Mouse (Mus musculus) NIH3T3 (cell line): ENCODE data around the gene Tctn3.
"Not testable (repeated sequence)": the region's sequence is repeated elsewhere in the genome, so short reads cannot be mapped to it uniquely, and the experiment has no call there.

ENCODE experiments used
- DNase-seq: peaks from one replicate; pipeline ENCODE4 v3.0.0-alpha.2; 2012; ENCODE audit warnings: low read depth

Tctn3 gene

DNA sequence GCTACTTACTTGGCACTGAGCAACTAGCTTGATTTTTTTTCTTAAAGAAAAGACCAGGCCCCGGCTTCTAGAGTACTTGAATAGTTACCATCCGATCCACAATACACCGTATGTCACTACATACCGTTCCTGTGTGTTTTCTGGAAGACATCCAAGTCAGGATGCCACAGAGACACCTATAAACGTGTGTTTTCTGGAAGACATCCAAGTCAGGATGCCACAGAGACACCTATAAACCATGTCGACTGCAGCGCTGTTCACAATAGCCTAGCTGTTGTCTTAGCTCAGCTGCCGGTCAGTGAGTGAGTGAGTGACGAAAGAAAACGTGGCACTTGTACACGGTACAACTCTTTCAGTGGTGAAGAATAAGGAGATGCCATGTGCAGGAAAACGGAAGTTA lies 13.9 kb upstream of the Tctn3 start:
- no peak for DNase-seq

DNA sequence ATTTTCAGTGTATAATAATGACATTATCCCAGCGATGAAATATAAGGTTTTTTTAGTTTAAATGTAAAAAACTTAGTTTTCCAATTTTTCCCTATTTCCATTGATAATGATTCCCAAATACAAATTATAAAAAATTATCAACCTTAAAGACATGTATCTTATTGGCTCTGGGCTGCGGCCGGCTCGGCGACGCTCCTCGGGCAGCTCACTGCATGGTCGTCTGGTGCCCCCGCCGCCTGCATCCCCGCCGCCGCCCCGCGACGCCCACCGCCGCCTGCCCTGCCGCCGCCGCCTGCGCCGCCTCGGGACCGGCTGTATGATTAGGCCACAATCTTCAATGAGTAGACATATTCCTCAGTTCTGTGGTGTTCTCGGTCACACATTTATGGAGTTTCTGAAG lies 9.6 kb upstream of the Tctn3 start:
- not testable (repeated sequence) for DNase-seq

DNA sequence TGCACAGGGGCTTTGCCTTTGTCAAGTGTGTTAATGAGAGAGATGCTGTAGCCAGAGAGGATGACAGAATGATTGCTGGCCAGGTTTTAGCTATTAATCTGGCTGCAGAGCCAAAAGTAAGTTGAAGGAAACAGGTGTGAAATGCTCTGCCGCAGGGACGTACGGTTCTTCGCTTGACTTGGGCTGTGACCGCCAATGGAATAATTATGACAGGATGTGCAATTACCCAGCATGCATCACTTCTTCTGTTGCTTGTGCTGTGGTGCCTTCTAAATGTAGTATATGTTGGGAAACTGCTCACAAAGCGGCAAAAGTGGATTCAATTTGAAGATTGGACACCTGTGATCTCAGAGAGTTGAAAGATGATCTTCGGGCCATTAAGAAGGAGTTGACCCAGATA lies 4.0 kb upstream of the Tctn3 start:
- DNase-seq = no peak

DNA sequence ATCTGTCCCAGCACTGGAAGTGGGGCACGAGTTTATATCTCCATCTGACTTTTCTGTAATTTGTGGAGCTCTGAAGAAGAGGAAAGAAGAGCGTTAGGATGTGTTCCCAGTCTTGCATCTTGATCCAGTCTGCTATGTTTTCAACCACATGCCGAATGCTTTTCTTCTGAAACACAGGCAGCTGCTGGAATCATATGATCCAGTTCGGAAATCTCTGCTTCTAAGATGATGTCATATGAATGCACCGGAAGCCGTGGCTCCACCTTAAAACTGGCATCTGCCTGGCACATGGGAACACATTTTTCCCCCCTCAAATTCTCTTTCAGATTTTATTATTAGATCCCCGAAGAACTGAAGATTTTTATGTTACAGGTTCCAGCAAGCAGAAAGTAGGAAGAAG lies 2.8 kb upstream of the Tctn3 start:
- DNase-seq = peak; percentile 60

- no peak for DNase-seq
Measured at GRCm38 (mm10) chr19:40607676-40608075, 4.4 kb downstream of the Tctn3 start.

GRCm38 (mm10) chr19:40605189-40605588 lies 6.8 kb downstream of the Tctn3 start:
- DNase-seq = no peak

GRCm38 (mm10) chr19:40601870-40602269 lies 10.2 kb downstream of the Tctn3 start:
- no peak for DNase-seq

GRCm38 (mm10) chr19:40600846-40601245 lies 11.2 kb downstream of the Tctn3 start:
- DNase-seq = not testable (repeated sequence)

DNA sequence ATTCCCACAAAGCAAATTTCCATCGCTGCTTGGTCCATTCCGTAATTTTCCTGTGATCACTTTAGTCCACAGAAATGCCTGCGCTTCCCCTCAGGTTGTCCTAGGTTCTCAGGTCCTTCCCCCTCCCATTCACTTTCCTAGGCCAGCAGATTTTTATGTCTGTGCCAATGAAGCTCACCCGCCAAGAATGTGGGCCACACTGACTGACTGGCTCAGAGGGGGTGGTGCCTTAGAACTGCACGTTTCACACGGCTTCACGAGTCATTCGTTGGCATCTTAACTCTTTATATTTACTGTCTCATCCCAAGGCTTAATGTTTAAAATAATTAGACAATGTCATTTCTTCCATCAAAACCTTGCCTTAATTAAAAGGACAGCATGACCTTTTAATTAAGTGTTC lies 16.2 kb downstream of the Tctn3 start:
- peak; percentile 73 for DNase-seq

DNA sequence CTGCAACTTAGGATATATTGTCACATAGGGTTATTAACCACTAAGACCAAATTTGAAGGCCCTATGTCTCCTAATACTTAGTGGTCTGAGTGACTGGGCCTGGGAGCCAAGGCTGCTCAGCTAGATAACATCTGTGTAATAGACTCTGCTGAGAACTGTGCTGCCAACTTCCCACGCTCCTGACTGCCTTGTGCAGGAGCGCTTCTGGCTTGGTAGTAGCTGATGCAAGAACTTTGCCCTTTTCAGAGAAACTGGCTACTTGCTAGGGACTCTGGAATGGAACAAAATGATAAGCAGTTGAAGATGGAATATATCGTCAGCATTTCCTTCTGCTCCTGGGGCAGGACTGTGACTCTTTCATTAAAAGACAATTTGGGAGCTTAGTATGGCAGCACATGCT lies 16.8 kb downstream of the Tctn3 start:
- no peak for DNase-seq

DNA sequence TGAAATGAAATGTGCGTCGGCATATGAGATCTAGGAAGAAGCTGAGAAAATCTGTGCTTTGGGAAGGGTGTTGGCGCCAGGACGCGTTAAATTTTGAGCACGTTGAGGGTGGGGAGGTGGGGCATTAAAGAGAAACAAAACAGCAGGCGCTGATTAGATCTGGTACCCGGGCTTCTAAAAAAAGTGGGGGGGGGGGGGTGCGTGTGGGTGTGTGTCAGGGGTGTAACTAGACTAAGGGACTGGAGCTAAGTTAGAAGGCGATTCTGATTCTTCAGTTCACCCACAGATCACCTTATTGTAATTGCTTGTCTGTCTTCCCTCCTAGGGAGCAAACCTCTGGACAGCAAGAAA lies 22.5 kb downstream of the Tctn3 start:
- no peak for DNase-seq

DNA sequence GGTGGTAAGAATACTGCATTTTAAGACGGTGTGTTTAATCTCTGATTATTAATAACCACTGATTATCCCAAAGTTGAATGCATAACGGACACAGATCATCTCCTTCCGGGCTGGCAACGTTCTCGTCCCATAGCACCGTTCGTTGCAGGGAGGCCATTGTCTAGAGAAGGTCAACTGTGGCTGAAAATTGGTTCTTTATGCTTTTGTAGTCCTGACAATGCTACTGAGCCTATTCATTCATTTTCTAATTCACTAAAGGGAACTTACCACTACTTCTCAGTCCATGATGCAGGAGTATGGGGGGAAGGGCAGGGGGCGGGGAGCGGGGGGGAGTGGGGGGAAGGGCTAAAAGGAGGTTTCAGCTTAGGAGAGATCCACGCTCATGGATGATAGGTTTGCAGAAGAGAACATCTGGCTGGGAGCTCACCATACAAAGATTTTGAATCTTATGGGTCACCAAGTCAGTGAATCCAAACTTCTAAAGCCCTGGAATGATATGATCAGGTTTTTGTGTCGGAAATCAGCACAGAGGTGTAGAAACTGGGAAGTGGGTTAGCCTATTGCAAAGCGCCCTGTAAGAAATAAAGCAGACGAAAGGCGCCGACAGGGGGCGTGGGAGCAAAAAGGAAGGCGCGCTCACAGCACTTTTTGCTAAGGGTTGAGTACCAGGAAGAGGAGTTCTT lies 23.0 kb downstream of the Tctn3 start:
- DNase-seq = peak; percentile 98

DNA sequence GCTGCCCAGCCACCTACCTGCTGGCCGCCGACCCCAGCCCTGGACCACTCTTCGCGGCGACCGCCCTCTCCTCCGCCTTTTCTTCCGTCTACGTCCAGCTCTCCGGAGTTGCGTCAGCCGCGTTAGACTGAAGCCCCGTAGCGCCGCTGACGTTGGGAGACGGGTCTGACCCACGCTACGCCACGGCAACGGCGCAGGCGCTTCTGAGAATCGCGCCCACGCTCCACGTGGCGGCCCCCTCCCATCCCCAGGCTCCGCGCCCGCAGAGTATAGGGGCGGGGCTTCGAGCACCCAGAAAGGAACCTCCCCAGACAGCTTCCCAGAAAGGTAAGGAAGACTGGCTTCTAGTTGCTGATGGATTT lies 23.8 kb downstream of the Tctn3 start, which contains the start of gene Aldh18a1:
Gene Aldh18a1, minus strand, starts transcription at position 171 of the 362 bp plus-strand sequence.
- peak; percentile 99 for DNase-seq

DNA sequence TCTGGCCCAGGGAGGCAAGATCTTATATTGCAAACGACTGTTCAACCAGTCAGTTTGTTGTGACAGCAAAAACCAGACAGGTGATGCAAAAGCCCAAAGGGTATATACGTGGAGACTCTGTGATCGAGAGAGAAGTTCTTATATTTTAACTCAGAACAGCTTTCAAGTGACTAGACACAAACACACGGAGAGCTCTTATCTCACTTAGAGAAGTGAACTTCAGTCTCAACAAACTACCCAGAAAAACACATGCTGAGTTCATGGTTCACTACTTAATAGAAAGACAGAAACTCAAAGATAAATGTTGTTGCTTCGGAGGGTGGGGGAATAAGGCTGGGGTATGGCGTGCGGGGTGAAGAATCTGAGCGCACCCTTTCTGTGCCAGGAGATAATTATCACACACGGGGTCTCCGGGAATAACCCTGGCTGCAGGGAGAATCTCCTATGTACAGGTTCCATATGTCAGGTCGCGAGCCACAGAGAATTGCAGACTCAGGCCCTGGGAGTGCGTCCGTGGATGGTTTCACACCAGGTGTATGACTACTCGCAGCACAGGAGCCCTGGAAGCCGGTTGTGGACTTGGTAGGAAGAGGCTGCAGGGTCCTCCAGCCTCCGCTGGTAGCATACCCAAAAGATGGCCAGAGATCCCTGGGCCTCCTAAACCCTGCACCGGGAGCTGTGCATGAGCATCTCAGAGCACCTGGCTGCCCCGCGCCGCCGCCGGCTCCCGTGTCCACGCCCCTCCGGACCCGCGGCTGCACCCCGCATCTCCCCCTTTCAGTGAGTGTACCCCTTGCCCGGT lies 24.3 kb downstream of the Tctn3 start:
- peak; percentile 11 for DNase-seq

DNA sequence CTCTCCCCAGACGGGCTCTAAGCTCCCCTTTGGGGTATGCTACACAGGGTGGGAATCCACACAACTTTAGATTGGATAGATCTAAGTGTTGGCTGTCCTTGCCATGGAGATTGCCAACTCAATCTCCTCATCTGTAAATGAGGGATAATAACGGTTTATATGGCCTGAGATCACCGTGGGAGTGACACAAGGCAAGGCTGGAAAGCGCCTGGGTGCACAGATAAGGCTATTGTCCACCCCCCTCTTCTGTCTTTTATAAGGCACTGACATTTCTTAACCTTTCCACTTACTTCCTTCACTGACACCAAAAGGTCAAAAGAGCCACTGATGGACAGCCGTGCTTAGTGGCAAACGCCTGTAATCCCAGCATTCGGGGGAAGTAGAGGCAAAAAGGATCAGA lies 25.1 kb downstream of the Tctn3 start:
- no peak for DNase-seq

- DNase-seq = no peak
Measured at GRCm38 (mm10) chr19:40581662-40582061, 30.4 kb downstream of the Tctn3 start.

DNA sequence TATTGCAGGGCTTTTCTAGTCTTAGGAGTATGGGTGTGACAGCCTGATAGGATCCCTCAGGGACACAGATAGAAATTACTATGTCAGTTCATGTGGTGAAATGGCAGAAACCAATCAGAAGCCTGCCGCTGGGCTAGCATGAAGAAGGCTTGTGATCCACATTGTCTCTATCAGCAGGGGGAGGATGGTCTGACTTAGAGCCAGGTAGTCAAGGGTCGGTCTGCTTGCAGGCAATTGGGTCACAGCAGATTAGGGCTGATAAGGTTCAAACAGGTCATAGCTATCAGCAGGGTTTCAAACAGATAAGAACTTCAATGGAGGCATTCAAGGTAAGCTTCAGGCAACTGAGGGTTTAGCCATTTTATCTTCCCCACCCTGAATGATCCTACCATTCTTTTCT lies 31.1 kb downstream of the Tctn3 start:
- no peak for DNase-seq

DNA sequence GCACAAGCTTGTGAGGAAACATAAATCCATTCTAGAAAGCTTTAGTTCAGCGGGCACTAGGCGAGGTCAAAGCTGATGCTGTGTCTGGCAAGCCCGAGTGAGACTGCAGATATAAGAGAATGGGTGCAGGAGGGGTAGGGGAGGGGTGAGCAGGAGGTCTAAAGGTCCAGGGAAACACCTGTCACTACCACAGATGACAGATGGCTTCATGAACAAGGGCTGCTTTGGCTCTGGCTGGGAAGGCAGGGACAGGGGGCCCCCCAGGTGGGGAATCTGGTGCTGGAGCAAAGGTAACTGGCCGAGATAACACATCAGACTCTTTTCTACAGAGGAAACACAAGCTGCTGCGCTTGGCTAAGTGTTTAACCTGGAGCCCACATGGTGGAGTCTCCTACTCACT lies 36.6 kb downstream of the Tctn3 start:
- DNase-seq = no peak

DNA sequence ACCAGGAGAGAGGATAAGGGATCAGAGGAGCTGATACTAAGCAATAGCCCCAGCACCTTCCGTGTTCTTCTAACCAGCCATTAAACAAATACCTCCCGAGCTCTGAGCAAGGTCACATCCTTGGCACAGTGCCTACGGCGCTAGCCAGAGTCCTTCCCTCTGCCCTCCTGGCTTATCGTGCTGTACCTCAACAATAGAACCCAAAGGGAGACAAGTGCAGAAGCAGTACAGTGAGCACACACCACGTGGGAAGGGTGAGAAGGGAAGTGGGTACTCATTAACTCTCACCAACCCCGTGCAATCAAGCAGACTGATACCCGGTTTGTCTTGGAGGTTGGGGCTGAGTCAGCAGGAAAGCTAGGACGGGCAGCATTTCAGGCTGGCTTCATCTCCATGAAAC lies 41.3 kb downstream of the Tctn3 start:
- DNase-seq = no peak

GRCm38 (mm10) chr19:40567616-40568015 lies 44.4 kb downstream of the Tctn3 start:
- DNase-seq = no peak

GRCm38 (mm10) chr19:40563880-40564645 lies 48.0 kb downstream of the Tctn3 start:
- no peak for DNase-seq

GRCm38 (mm10) chr19:40561521-40561920 lies 50.5 kb downstream of the Tctn3 start:
- not testable (repeated sequence) for DNase-seq

- no peak for DNase-seq
Measured at GRCm38 (mm10) chr19:40556029-40556428, 56.0 kb downstream of the Tctn3 start.
